Mouse (Mus musculus): Measurements from ENCODE around the gene Aox1. TPM values are rescaled to one million over a fixed set of nuclear protein-coding genes. Genes with fewer than 3 reads are reported as not detected.

Gene Aox1
- polyA plus RNA-seq, 1 experiment from 2014 or later: 0.04 TPM

DNA sequence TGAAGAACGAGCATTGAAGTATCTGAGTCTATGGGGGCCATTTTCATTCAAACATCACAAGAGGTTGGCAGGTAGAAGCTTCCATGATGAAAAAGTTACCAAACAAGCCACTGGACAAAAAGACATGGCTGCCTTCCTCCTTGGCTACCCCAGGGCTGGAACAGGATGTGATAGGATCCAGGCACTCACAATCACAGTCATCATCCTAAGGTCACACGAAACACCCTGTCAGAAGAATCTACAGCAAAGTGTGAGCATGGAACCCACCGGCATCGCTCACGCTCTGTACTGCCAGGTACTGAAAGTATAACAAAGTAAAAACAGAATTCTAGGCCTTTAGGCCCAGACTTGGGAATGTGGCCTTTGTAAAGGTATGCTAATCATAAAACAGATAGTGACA, 80.5 kb downstream of the Aox1 start:
- Histone ChIP-seq H3K4me3 (ENCODE audit: inconsistent target) (no peak overlapping the region), H3K79me2 (ENCODE audit: inconsistent target) (no peaks in the 10 kb centered on the region), H3K36me3 (ENCODE audit: inconsistent target) (no peaks in the 10 kb centered on the region), H3K27ac (no peak overlapping the region)
- WGBS (ENCODE audit: missing documents): 93% methylated on average over 5 of the region's 5 CpGs

GRCm38 (mm10) chr1:58111315-58111714, 81.6 kb downstream of the Aox1 start:
- H3K27ac ChIP-seq: no peak overlapping the region
- no peak overlapping the region for H3K4me3 ChIP-seq (ENCODE audit: inconsistent target)
- H3K79me2 ChIP-seq (ENCODE audit: inconsistent target): no peaks in the 10 kb centered on the region
- WGBS (ENCODE audit: missing documents): 88% methylated on average over 3 of the region's 4 CpGs
- no peaks in the 10 kb centered on the region for H3K36me3 ChIP-seq (ENCODE audit: inconsistent target)

- Histone ChIP-seq H3K4me3 (ENCODE audit: inconsistent target) (no peak within 1 kb of the TSS), H3K36me3 (ENCODE audit: inconsistent target) (no peaks in the 10 kb centered on the region), H3K27ac (no peak within 1 kb of the TSS), H3K79me2 (ENCODE audit: inconsistent target) (no peaks in the 10 kb centered on the region)
- WGBS (ENCODE audit: missing documents): 26% methylated on average over 11 of the region's 11 CpGs
Observed at GRCm38 (mm10) chr1:58112880-58113279, 83.1 kb downstream of the Aox1 start, which contains the start of gene Aox3. Gene Aox3 (plus strand): TSS chr1:58113130.

DNA sequence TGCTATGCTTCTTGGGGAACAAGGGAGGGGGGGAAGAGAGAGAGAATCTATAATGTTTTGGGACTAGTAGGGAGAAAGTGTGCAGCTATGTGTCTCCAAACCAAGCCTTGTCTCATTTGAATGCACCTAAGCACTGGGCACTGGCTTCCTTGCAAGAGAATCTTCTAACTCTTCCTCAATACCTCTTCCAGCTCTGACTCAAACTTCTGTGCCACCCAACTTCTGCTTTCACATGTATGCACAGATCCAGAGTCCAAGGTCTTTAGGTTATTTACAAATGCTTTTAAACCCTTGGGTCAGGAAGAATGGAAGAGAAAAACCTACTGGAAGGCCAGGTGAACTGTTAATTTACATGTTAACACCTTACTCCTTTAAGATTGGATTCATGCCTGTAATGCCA, 83.7 kb downstream of the Aox1 start:
- H3K4me3 ChIP-seq (ENCODE audit: inconsistent target): no peak overlapping the region
- no peaks in the 10 kb centered on the region for H3K36me3 ChIP-seq (ENCODE audit: inconsistent target)
- H3K27ac ChIP-seq: no peak overlapping the region
- no peaks in the 10 kb centered on the region for H3K79me2 ChIP-seq (ENCODE audit: inconsistent target)

DNA sequence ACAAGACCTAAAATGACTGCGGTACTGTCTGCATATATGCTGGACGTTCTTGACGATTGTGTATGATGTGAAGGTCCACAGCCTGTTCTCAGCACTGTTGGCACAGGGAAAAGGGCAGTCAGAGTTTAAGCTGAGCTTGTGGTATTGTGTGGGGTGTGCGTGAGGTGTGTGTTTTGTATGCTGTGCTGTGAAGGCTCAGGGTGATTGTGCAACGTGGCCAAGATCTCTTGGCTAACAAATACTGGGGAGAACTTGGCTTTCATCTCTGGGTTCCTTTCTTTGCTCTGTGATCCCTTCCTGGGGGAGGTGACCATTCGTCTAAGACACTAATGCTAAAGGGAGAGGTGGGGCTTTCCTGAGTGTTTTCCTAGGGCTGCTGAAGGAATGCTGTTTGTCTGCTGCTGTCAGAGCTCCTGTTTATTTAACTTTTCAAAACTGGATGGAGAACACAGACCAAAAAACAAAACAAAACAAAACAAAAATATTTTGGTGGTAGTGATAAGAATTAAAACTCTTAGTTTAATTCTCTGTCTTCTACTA, 84.4 kb downstream of the Aox1 start:
- H3K4me3 ChIP-seq (ENCODE audit: inconsistent target): no peak overlapping the region
- no peak overlapping the region for H3K27ac ChIP-seq
- H3K36me3 ChIP-seq (ENCODE audit: inconsistent target): no peaks in the 10 kb centered on the region
- no peaks in the 10 kb centered on the region for H3K79me2 ChIP-seq (ENCODE audit: inconsistent target)
- WGBS (ENCODE audit: missing documents): 55% methylated on average over 6 of the region's 6 CpGs

DNA sequence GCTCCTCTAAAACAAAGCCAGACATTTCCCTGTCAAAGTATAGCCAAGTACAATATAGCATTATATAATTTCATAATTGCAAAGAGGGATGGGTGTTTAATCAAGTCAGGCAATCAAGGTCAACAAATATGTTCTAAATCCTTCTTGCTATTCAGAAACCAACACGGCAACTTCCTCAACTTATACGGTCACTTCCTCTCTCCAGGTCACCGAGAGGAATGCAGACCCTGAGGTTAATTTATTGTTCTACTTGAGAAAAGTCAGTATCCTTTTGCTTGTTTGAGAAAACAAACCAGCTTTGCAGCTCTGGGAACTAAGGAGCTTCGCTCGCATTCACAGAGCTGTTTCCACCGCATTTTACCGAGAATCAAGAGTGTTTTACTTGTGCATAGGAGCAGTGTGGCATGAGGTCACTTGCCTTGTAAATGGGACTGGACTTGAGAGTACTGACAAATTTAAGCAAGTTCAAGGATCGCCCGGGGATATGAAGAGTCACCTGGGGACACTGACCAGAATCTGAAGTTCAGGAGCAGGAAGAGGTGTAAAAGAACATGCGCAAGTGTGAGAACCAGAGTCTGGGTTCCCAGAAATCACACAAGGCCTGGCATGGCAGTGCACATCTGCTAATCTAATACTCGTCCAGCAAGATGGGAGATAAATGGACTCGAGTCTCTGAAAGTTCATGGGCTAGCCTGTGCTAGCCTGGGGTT, 85.1 kb downstream of the Aox1 start:
- 51% methylated on average over 12 of the region's 12 CpGs for WGBS (ENCODE audit: missing documents)
- no peak overlapping the region for H3K4me3 ChIP-seq (ENCODE audit: inconsistent target)
- H3K36me3 ChIP-seq (ENCODE audit: inconsistent target): no peaks in the 10 kb centered on the region
- H3K27ac ChIP-seq: no peak overlapping the region
- no peaks in the 10 kb centered on the region for H3K79me2 ChIP-seq (ENCODE audit: inconsistent target)

- Histone ChIP-seq H3K27ac (no peak overlapping the region), H3K36me3 (ENCODE audit: inconsistent target) (no peaks in the 10 kb centered on the region), H3K4me3 (ENCODE audit: inconsistent target) (no peak overlapping the region), H3K79me2 (ENCODE audit: inconsistent target) (no peaks in the 10 kb centered on the region)
- 76% methylated on average over 3 of the region's 3 CpGs for WGBS (ENCODE audit: missing documents)
Observed at GRCm38 (mm10) chr1:58118231-58118630, 88.5 kb downstream of the Aox1 start.

- no peak overlapping the region for H3K4me3 ChIP-seq (ENCODE audit: inconsistent target)
- H3K36me3 ChIP-seq (ENCODE audit: inconsistent target): no peaks in the 10 kb centered on the region
- H3K27ac ChIP-seq: no peak overlapping the region
- 96% methylated on average over 8 of the region's 8 CpGs for WGBS (ENCODE audit: missing documents)
- no peaks in the 10 kb centered on the region for H3K79me2 ChIP-seq (ENCODE audit: inconsistent target)
Observed at GRCm38 (mm10) chr1:58124901-58125300, 95.2 kb downstream of the Aox1 start.

GRCm38 (mm10) chr1:58137891-58138290, 108.2 kb downstream of the Aox1 start:
- Histone ChIP-seq H3K4me3 (ENCODE audit: inconsistent target) (no peak overlapping the region), H3K79me2 (ENCODE audit: inconsistent target) (no peaks in the 10 kb centered on the region), H3K36me3 (ENCODE audit: inconsistent target) (no peaks in the 10 kb centered on the region), H3K27ac (no peak overlapping the region)

DNA sequence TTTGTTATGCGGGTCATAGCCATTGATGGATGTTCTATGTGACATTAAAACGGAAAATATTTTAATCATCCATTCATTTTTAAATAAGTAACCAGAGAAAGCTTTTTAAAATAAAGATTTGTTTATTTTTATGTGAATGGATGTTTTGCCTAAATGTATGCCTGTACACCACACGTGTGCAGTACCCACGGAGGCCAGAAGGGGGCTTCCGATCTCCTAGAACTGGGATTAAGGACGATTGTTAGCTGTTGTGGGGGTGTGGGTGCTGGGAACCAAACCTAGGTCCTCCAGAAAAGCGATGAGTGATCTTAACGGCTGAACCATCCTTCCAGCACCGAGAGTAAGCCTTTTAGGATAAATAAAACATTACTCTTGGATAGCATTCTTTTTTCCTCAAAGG, 109.3 kb downstream of the Aox1 start:
- no peaks in the 10 kb centered on the region for H3K36me3 ChIP-seq (ENCODE audit: inconsistent target)
- no peak overlapping the region for H3K4me3 ChIP-seq (ENCODE audit: inconsistent target)
- 91% methylated on average over 9 of the region's 9 CpGs for WGBS (ENCODE audit: missing documents)
- H3K27ac ChIP-seq: no peak overlapping the region
- H3K79me2 ChIP-seq (ENCODE audit: inconsistent target): no peaks in the 10 kb centered on the region

GRCm38 (mm10) chr1:58140607-58141006, 110.9 kb downstream of the Aox1 start:
- H3K4me3 ChIP-seq (ENCODE audit: inconsistent target): no peak overlapping the region
- H3K27ac ChIP-seq: no peak overlapping the region
- WGBS (ENCODE audit: missing documents): 87% methylated on average over 5 of the region's 5 CpGs
- H3K36me3 ChIP-seq (ENCODE audit: inconsistent target): no peaks in the 10 kb centered on the region
- no peaks in the 10 kb centered on the region for H3K79me2 ChIP-seq (ENCODE audit: inconsistent target)

GRCm38 (mm10) chr1:58144384-58145069, 114.8 kb downstream of the Aox1 start:
- no peaks in the 10 kb centered on the region for H3K79me2 ChIP-seq (ENCODE audit: inconsistent target)
- no peaks in the 10 kb centered on the region for H3K36me3 ChIP-seq (ENCODE audit: inconsistent target)
- H3K4me3 ChIP-seq (ENCODE audit: inconsistent target): no peak overlapping the region
- no peak overlapping the region for H3K27ac ChIP-seq
- WGBS (ENCODE audit: missing documents): 60% methylated on average over 10 of the region's 10 CpGs

DNA sequence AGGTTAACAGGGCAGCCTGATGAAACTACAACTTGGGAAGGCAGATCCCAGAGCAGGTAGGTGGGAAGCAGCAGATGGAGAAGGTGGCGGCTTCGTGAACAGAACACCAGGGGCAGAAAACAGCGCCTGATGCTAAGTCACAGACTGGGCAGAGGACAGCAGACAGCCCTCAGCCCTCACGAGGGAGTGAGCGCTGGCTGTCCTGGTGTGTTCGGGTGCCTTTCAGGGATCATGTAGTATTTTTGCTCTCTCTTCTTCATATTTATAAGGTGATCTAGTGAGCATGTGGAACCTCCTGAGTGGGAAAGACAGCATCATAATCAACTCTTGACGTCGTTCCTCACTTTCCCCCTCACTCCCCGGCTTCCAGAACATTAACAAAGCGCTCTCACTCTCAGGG, 116.3 kb downstream of the Aox1 start:
- no peak overlapping the region for H3K27ac ChIP-seq
- WGBS (ENCODE audit: missing documents): 88% methylated on average over 10 of the region's 10 CpGs
- H3K79me2 ChIP-seq (ENCODE audit: inconsistent target): no peaks in the 10 kb centered on the region
- H3K36me3 ChIP-seq (ENCODE audit: inconsistent target): no peaks in the 10 kb centered on the region
- no peak overlapping the region for H3K4me3 ChIP-seq (ENCODE audit: inconsistent target)

- Histone ChIP-seq H3K4me3 (ENCODE audit: inconsistent target) (no peak overlapping the region), H3K79me2 (ENCODE audit: inconsistent target) (no peaks in the 10 kb centered on the region), H3K36me3 (ENCODE audit: inconsistent target) (no peaks in the 10 kb centered on the region), H3K27ac (no peak overlapping the region)
- 64% methylated on average over 6 of the region's 6 CpGs for WGBS (ENCODE audit: missing documents)
Observed at GRCm38 (mm10) chr1:58147776-58148175, 118.0 kb downstream of the Aox1 start.

GRCm38 (mm10) chr1:58152247-58152646, 122.5 kb downstream of the Aox1 start:
- H3K27ac ChIP-seq: no peak overlapping the region
- H3K79me2 ChIP-seq (ENCODE audit: inconsistent target): no peaks in the 10 kb centered on the region
- 77% methylated on average over 8 of the region's 8 CpGs for whole genome bisulfite sequencing (ENCODE audit: missing documents)
- H3K4me3 ChIP-seq (ENCODE audit: inconsistent target): no peak overlapping the region
- H3K36me3 ChIP-seq (ENCODE audit: inconsistent target): no peaks in the 10 kb centered on the region
